Mouse (Mus musculus) c-Kit-positive CD71-negative TER-119-negative erythroid progenitor cells, embryonic 14.5 days (primary cell): Measurements from ENCODE around the gene Isg15.

Experiments used
- DNase-seq: peaks from one replicate; pipeline ENCODE4 v3.0.0-alpha.2; 2013; ENCODE audit warnings: low read depth

The Isg15 gene

DNA sequence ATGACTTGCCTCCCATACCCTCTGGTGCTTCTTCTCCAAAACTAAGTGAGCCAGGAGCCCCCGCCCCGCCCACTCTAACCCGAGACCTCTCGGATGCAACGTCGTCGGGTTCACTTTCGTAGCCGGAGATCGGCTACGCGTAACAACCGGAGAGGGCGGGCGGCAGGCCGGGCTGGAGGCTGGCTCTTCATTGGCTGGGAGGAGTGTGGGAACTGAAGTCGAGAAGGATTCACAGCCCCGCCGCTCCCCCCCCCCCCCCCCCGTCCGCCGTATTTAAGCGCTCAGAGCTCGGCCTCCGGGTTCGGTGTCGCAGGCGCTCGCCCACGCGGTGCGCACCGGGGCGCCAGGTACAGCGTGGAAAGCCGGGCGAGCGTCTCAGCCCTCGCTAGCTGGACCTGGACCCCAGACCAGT is 2.4 kb upstream of the Isg15 start, which contains the start of gene AW011738:
Gene AW011738, plus strand, starts transcription at position 304 of the 412 bp plus-strand sequence.
- no peak for DNase-seq

DNA sequence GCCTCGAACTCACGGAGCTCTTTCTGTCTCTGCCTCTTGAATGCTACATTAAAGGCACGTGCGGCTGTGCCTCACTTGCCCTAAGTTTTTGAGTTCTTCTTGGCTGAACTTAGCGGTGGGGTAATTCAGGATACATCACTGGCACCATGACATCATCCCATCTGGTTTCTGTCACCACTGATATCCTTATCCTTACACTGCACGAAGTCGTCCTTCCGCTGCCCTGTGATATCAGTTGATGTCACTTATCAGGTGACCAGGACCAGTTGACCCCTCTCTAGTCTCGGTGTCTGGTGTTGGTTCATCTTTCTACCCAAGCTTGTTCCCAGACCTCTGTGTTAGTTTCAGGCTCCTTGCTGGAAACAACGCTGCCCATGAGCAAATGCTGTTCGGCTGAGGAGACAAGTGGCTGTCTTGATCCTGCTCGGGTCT is 1.9 kb upstream of the Isg15 start:
- DNase-seq: no peak

DNA sequence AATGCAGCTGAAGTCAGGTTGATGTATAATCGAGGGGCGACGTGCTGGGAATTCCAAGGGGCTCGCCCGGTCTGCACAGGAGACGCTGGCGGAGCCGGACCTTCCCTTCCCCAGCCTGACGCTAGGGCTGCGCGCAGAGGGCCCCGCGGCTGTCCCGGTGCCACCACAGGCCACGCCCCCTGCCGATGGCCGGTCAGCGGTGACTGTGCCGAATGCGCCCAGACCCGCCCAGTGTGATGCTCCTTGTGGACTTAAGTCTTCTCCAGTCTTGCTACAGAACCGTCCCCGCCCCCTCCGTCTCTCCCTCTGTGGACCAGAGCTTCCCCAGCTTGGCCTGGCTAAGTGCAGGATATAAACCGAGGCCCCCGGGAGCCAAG is 2.8 kb downstream of the Isg15 start:
- peak; percentile 65 for DNase-seq

DNA sequence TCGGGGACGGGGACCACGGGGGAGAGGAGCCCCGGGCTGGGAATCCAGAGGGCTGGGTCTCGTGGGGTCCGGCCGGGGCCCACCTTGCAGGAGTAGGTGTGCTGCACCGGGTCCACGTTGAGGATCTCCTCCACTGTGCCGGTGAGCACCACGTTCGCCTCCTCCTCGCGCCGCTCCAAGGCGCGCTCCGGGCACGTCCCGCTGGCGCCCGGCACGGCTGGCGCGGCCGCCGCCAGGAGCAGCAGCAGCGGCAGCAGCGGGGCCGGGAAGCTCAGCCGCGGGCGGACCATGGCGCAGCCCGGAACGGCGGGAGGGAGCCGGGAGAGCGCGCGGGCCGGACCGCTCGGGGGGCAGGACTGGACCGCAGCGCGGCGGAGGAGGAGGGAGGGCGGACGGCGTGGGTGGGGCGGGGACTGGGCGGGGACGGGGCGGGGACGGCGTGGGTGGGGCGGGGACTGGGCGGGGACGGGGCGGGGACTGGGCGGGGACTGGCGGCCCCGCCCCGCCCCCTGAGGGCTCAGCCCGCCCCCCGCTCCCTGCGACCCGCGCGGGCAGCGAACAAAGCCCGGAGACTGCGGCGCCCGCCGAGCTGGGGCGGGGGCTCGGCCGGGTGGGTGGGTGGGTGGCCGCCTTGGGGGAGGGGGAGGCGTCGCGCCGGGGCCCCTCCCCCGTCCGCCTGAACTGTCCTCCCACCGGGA is 3.3 kb downstream of the Isg15 start, which contains the start of gene Agrn:
Gene Agrn, minus strand, starts transcription at position 358 of the 698 bp plus-strand sequence.
- DNase-seq: no peak

DNA sequence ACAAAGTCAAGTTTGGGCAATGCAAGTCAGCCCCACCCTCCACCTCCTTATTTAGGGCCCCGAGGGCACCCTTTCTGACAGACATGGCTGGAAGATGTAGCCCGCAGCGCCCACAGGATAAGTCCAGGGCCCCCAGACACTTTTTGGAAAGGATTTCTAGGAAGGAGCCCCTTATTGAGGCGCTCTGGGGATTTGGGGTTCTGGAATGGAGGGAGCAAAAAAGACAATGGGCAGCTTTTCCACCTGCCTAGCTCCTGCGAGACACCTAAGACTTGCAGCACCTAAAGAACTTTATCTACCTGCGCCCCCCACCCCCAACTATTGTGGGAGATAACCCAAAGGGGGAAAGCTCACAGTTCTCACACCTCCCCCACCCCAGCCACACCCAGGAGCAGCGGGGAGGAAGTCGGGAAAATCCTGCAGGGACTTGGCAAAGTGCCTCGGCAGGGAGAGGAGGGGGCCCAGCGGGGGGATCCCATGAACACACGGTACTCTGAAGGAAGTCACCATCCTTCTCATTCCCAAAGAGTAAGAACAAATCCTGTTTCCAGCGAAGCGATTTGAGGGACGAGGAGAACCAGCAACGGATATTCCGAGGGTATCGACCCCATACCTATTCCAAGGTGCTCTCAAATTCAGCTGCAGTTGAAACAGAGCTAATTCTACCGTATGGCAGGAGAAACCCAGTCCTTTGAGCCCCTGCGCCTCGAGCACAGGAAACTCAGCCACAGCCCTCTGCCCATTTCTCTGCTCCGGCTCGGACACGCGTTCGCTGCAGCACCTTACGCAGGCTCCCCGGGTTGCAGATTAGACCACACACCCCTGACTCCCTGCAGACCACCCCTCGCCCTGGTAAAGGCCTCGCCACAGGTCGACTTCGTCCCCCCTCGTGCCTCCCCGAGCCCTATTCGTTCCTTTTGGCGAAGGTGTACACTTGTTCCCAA is 4.4 kb downstream of the Isg15 start:
- DNase-seq: no peak

DNA sequence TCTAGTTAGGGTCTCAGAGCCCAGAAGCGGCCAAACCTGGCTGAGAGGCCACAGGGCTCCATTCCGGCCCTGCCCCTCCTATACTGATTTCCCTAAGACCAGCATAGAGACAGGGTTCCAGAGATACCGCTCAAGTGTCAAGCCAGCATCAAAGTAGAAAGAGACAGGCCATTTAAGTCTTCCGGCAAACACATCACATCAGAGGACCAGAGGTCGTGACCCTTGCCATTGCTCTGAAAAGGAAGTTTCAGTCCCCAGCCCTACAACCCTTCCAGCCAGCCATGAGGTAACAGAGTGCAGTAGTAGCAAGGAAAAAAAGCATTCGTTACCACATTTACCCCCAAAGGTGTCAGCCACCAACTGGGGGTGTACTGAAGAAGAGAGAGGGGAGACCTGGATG is 6.3 kb downstream of the Isg15 start:
- no peak for DNase-seq

DNA sequence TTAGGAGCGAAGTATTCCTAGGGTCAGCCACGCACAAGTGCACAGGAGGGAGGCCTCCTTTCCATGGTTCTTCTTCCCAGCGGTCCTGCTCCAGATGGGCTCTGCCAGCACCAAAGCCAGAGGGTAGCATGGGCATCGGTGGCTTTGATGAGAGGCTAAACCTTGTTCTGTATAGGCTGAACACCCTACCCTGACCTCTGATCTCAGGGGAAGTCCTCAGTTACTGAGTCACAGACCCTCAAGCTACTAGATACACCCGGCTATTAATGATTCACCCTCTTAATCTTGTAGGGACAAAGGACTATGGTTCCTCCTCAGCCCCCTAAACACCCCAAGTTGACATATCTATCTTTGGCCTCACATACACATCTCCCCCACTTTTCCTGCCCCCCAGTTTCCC is 6.7 kb downstream of the Isg15 start:
- no peak for DNase-seq

DNA sequence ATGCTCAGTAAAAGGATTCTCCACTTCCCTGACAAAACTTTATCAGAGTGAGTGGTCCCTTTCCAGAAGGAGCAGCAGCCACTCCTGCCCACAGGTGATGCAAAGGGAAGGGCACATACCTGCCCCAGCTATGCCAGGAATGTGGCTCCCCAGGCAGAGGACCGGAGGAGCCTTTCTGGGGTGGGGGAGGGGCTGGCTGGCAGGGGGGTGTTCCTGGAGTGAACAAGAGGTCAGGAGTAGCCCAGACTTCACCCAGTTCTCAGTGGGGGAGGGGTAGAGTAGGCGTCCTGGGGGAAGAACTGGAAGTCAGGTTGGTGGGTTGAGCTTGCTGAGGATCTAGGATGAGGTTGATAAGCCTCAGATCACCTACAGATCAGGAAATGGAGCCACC is 7.4 kb downstream of the Isg15 start:
- DNase-seq: no peak

DNA sequence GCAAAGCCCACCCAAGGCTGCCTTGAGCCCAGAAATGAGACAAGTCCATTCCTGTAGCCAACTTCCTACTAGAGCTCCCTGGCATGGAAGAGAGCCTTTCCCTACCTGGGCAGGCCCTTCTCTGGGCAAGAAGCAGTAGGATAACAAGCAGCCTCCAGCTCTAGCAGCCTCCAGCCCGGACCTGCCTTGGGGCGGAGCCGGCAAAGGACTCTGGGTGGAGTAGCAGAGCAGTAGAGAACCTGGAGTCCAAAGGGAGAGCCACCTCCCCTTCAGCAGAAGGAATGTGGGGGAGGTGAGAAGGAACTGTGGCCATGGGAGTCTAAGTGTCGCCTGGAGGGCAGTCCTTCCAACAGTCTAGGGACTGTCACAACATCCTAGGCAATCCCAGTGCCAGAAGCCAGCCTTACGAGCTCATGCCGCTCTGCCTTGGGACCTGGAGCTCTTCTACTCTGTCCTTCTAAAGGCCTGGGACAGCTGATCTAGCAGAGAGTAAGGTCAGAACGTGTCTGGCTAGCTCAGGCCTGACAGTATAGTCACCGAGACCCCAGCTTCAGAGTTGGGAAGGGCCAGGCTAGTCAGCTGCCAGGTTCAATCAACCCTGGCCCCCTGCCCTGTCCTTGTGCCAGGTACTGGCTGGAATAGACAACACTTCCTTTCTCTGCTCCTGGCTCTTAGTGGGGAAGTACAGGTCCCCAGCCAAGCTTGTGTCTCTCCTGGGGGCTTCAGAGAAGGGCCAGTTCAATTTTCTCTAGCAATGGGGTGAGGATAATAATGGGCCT is 8.0 kb downstream of the Isg15 start:
- no peak for DNase-seq

DNA sequence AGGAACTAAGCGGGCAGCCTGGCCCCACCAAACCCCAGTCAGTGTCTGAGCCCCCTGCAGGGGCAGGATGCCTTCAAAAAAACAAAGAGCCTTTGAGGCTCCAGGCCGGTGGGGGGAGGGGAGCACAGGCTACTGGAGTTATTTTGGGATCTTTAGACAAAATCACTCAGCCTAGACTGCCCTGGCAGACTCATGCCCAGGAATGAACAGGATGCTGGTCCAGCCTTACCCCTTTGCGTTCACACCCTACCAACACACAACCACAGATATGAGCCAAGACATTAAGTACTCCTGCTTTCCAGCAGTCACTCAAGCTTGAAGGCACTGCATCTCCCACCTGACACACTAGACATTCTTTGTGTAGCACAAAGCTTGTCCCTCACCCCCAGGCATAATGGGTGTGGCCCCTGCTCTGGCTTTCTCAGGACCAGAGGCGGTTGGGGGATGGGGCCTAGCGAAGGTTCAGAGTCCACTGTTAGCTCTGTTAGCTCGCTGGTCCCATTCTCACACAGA is 11.8 kb downstream of the Isg15 start:
- no peak for DNase-seq

DNA sequence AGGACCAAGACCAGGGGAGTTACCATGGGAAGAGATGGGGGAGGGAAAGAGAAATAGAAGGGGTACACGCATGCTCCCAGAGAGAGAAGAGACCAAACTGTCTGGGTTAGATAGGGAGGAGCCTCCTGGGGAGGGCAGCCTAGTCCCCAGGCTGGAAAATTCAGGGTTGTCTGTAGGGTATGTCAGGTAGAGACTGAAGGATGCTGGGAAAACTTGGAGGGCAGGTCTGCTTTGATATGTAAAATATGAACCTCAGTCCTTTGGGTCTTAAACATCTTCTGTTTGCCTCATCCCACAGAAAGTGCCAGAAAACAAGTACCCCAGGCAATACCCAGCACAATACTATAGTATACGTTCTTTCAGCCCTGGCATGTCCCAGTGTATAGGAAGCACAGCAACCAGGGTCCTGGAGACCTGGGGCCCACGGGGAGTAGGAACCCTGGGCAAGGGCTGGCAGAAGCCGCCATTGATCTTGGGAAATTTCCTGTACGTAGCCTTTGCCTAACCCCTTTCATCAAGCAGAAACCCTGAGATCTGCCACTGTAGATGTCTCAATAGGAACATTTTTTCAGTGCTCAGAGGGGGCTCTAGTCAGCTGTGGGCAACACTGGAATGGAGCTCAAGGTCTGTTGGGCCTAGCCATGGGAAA is 12.3 kb downstream of the Isg15 start:
- DNase-seq: no peak

DNA sequence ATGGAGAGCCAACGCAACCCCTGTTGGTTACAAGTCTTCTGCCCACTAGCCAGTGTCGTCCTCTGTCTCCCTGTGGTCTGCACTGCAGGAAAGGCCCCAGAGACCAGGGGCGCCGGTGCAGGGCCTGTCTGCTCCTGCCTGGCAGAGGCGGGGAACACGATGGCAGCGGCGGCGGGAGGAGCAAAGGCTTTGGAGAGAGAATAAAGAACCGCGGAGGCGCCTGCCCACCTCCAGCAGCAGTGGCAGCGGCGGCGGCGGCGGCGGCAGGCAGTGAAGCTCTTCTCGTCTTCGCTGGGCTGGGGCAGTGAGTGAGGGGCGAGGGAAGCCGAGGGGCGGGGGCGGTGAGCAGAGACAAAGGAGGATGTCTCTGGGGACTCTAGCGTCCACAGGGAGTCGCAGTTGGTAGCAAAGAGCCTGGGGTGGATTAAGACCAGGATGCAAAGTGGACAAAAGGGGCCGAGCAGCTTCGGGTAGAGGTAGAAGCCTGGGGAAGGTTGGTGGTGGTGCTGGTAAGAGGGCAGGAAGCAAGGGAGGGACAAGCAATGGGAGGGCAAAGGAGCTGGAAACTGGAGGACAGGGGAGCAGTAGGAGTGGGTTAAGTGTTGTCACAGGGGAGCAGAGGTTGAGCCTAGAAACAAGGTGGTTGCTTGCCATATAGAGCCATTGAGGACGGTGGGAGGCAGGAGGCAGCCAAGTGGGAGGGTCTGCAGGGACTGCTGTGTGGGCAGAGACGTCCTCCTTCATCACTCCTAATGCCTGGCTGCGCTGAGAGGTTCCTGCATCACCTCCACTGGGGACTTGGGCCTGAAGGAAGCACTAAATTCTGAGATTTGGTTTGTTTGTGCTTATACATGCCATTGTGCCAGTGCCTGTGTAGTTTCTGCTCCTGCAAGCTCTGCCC is 14.4 kb downstream of the Isg15 start:
- no peak for DNase-seq

DNA sequence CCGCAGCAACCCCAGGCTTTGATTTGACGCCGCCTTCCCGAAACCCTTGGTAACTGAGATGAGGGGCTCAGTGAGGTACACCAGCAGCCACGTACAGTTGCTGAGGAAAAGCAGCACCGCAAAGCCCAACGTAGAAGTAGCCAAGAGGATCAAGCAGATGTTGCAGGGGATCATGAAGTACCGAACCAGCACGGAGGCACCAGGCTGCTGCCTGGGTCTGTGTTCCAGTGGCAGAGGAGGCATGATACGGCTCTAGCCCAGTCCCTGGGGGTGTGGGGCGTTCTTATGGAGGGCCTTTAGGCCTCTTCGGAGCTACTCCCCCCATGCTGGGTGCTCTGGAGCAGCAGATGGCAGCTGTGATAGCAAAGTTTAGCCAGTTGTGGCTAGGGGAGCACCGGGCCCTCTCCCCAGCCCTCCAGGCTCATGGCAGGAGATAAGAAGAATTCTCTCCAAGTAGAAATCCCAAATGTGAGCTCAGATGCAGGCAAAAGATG is 15.1 kb downstream of the Isg15 start:
- no peak for DNase-seq

DNA sequence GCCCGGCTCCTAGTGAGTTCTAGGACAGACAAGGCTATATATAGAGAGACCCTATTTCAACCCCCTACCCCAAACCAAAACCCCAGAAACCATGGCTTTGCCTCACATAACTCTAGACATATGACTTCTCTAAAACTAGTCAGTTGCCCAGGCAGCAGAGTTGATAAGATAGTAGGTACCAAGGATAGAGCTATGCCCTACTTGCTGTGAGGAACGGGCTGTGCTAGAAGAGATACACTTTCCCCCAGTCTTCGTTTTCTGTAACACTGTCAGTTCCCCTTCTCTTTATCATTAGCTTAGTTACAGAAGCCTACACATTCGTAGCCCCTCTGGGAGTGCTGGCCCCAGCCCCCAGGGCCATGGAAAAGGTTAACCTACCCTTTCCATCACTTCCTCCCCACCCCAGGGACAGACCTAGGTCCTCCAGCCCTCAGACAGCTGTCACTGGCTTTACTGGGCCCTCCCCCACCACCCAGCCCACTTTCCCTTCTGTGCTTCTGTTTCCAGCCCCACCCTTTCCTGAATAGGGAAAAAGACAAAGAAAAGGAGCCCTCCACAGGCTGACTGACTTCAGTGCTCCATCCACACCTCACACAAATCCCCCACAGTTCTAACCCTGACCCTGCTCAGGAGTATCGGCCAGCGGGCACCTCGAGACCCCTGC is 16.2 kb downstream of the Isg15 start:
- DNase-seq: no peak

DNA sequence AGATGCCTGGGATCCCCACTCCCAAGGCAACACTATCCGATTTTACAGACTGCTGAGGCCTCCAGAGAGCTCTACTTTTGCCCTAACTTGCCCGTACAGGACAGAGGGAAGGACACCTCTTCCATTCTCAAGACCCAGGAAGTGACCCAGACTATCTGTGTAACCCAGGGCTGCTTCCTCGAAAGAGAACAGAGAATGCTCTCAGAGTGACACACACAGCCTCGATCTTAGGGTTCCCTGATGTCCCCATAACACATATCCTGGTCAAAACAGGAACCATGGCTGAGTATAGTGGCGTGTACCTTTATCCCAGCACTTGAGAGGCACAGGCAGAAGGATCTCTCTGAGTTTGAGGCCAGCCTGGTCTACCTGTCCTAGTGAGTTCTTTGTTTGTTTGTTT is 16.9 kb downstream of the Isg15 start:
- DNase-seq: no peak

DNA sequence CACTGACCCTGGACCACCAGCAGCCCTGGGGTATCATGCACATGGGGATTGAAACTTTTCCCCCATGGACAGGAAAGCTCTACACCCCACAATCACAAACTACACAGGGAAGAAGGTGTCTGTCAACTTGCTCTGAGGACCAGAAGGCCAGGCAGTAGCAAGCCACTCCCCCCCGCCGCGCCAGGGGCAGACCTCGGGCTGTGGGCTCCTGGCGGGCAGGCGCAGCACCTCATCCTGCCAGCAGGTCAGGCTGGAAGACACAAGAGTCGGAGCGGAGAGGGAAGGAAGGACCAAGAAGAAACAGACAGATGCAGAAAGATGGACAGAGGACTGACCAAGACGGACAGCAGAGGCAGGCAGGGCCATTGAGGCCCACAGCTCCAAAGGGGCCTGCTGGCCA is 23.0 kb downstream of the Isg15 start:
- no peak for DNase-seq

DNA sequence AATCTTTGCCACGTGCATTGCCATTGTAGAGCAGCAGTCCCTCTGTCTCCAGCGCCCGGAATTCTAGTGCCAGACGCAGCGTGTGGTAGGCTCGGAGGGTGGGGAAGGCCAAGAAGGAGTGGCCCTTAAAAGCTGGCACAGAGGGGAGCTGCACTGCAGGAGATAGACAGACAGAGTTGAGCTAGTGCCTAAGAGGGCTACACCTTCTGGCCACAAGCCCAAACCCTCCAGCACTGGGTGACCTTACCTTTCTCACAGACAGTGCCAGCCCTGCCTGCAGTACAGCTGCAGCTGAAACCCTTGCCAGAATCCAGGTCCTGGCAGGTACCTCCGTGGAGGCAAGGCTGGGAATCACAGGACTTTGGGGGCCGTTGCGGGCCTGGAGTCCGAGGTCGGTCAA is 28.8 kb downstream of the Isg15 start:
- no peak for DNase-seq

DNA sequence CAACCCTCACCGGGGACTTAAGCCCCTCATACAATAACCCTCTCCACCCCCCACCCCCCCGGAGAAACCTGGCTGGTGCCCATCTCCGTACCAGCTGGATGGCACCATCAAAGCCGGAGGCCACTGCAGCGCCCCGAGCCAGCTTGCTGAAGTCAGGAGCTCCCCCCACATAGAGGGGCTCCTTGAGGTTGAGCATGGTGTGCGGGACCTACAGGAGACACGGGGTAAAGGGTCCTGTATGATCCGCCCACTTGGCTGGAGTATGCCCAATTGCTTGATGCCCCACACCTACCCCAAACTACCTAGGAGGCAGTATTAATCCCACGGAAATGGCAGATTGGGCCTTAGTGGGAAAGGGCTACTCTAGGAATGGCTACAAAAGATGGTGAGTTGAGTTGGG is 31.5 kb downstream of the Isg15 start:
- DNase-seq: no peak

DNA sequence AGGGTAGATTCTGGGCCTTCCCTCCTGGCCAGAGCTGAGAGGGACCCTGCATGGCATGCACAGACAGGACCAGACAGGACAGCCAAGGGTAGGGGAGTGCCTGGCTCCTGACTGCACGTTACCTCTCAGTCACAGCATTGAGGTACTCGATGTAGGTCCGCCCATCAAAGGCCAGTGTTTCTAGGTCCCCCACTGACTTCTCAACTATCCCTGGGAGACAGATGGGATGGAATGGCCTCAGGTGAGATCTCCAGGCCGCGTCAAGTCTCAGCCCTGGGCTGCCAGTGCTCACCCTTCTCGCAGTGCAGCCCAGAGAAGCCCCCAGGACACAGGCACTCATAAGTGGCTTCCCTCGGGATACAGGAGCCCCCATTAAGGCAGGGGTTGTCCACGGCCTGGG is 32.0 kb downstream of the Isg15 start:
- DNase-seq: no peak

DNA sequence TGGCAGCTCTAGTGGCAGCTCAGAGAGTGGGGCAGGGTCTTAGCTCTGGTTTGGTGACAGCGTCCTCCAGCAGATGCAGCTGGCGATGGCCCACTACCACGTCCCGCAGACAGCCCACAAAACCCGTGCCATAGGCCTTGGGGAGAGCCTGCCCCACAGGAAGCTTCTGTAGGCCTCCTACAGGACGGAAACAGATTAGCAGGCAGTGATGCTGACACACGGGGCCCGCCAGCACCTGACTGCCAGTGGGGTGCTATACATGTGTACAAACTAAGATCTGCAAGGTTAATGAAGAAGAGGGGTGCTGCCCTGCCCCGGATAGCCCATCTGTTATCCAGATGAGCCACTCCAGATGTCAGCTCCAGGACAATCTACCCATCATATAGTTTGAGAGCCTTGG is 34.1 kb downstream of the Isg15 start:
- no peak for DNase-seq
